Mouse (Mus musculus) forebrain, embryonic 16.5 days (tissue): Measurements from ENCODE around the gene Supt3. TPM values are rescaled to one million over a fixed set of nuclear protein-coding genes. Genes with fewer than 3 reads are reported as not detected.

Experiments
- ATAC-seq: fragments of 200-750 bp; cut with Nextera tagmentation; 2 replicates; pipeline ENCODE4 v1.8.0; 2017; ENCODE audit warnings: mild to moderate bottlenecking, moderate library complexity
- H3K27ac ChIP-seq: fragments of 300-500 bp; sonication (generic); 2 replicates; pipeline ENCODE4 v1.5.1; 2014; ENCODE audit warnings: low read length, control low read depth
- H3K27me3 ChIP-seq: fragments of 300-500 bp; sonication (generic); replicated peaks from 2 replicates; pipeline ENCODE4 v1.6.1; 2014; ENCODE audit warnings: low read length; ENCODE audit not compliant: control insufficient read depth, insufficient read depth
- H3K36me3 ChIP-seq: fragments of 300-500 bp; sonication (generic); 2 replicates; pipeline ENCODE4 v1.6.1; 2014; ENCODE audit not compliant: control insufficient read depth, insufficient read depth
- H3K4me1 ChIP-seq: fragments of 300-500 bp; sonication (generic); replicated peaks from 2 replicates; pipeline ENCODE4 v1.6.1; 2014; ENCODE audit warnings: low read length; ENCODE audit not compliant: control insufficient read depth, insufficient read depth
- H3K4me2 ChIP-seq: fragments of 300-500 bp; sonication (generic); 2 replicates; pipeline ENCODE4 v1.6.1; 2014; ENCODE audit warnings: mild to moderate bottlenecking, low read length, control low read depth
- H3K4me3 ChIP-seq: fragments of 300-500 bp; sonication (generic); replicated peaks from 2 replicates; pipeline ENCODE4 v1.5.1; 2014; ENCODE audit warnings: mild to moderate bottlenecking, low read length, control low read depth
- H3K9ac ChIP-seq: fragments of 300-500 bp; sonication (generic); replicated peaks from 2 replicates; pipeline ENCODE4 v1.6.1; 2014; ENCODE audit warnings: low read depth, low read length, control low read depth
- H3K9me3 ChIP-seq: fragments of 300-500 bp; sonication (generic); 2 replicates; pipeline ENCODE4 v1.6.1; 2016; ENCODE audit warnings: low read length; ENCODE audit not compliant: control insufficient read depth
- WGBS: fragments of 180-500 bp; shearing (Covaris S2); extraction: QIAGEN DNeasy Blood & Tissue Kit; methylation state at CpG from one replicate; pipeline ENCODE4 v1.1.7; 2014; 5-methylcytosine and 5-hydroxymethylcytosine counted together
- polyA plus RNA-seq: library from polyadenylated mRNA; unstranded; fragments of >200 nt; fragmentation: Nextera tagmentation; extraction: Ambion mirVana; gene quantifications from 2 replicates; pipeline ENCODE4 v1.2.1, GENCODE M21; 2015

Supt3 gene
- polyA plus RNA-seq, 1 experiment from 2014 or later = 20.5 TPM

GRCm38 (mm10) chr17:44738121-44738637, 38.8 kb upstream of the Supt3 start:
- 1% methylated on average over 14 of the region's 22 CpGs for WGBS
- peaks cover 48% of the 10 kb centered on the region for H3K27me3 ChIP-seq
- H3K4me2 ChIP-seq = peak overlapping the region; percentile 1; the same call in 1 of the 2 replicates
- no peak overlapping the region for H3K27ac ChIP-seq
- peaks cover 31% of the 10 kb centered on the region for H3K4me1 ChIP-seq
- no peaks in the 10 kb centered on the region for H3K36me3 ChIP-seq
- no peak overlapping the region for H3K9ac ChIP-seq
- H3K9me3 ChIP-seq = no peaks in the 10 kb centered on the region
- ATAC-seq = no peak
- no peak overlapping the region for H3K4me3 ChIP-seq

GRCm38 (mm10) chr17:44742246-44742645, 34.7 kb upstream of the Supt3 start:
- WGBS = 89% methylated on average over 9 of the region's 9 CpGs
- Histone ChIP-seq H3K9me3 (no peaks in the 10 kb centered on the region), H3K4me1 (peaks cover 7% of the 10 kb centered on the region), H3K36me3 (no peaks in the 10 kb centered on the region), H3K4me2 (no peak overlapping the region), H3K27me3 (peaks cover 27% of the 10 kb centered on the region), H3K4me3 (no peak overlapping the region), H3K27ac (no peak overlapping the region), H3K9ac (no peak overlapping the region)
- ATAC-seq = no peak

GRCm38 (mm10) chr17:44743780-44744179, 33.2 kb upstream of the Supt3 start:
- no peak for ATAC-seq

GRCm38 (mm10) chr17:44745378-44745777, 31.6 kb upstream of the Supt3 start:
- H3K27ac ChIP-seq = no peak overlapping the region
- peaks cover 8% of the 10 kb centered on the region for H3K27me3 ChIP-seq
- no peaks in the 10 kb centered on the region for H3K4me1 ChIP-seq
- no peak overlapping the region for H3K4me3 ChIP-seq
- no peaks in the 10 kb centered on the region for H3K36me3 ChIP-seq
- no peaks in the 10 kb centered on the region for H3K9me3 ChIP-seq
- no peak for ATAC-seq
- no peak overlapping the region for H3K4me2 ChIP-seq
- no peak overlapping the region for H3K9ac ChIP-seq
- WGBS = 86% methylated on average over 8 of the region's 8 CpGs

More at GRCm38 (mm10) chr17:44743780-44744179, 33.2 kb upstream of the Supt3 start:
- Histone ChIP-seq H3K27me3 (peaks cover 19% of the 10 kb centered on the region), H3K4me2 (no peak overlapping the region), H3K9ac (no peak overlapping the region), H3K36me3 (no peaks in the 10 kb centered on the region), H3K27ac (no peak overlapping the region), H3K9me3 (no peaks in the 10 kb centered on the region), H3K4me3 (no peak overlapping the region), H3K4me1 (no peaks in the 10 kb centered on the region)
- 71% methylated on average over 3 of the region's 3 CpGs for WGBS

- H3K9me3 ChIP-seq = no peaks in the 10 kb centered on the region
- ATAC-seq = no peak
- H3K27me3 ChIP-seq = no peaks in the 10 kb centered on the region
- no peaks in the 10 kb centered on the region for H3K4me1 ChIP-seq
- H3K9ac ChIP-seq = no peak overlapping the region
- no peak overlapping the region for H3K4me2 ChIP-seq
- no peaks in the 10 kb centered on the region for H3K36me3 ChIP-seq
- WGBS = 93% methylated on average over 11 of the region's 11 CpGs
- no peak overlapping the region for H3K27ac ChIP-seq
- no peak overlapping the region for H3K4me3 ChIP-seq
Observed at GRCm38 (mm10) chr17:44766318-44766717, 10.6 kb upstream of the Supt3 start.

GRCm38 (mm10) chr17:44766975-44767374, 10.0 kb upstream of the Supt3 start:
- Histone ChIP-seq H3K4me2 (no peak overlapping the region), H3K9me3 (no peaks in the 10 kb centered on the region), H3K27ac (no peak overlapping the region), H3K4me1 (no peaks in the 10 kb centered on the region), H3K27me3 (no peaks in the 10 kb centered on the region), H3K36me3 (no peaks in the 10 kb centered on the region), H3K9ac (no peak overlapping the region), H3K4me3 (no peak overlapping the region)
- WGBS = 66% methylated on average over 2 of the region's 2 CpGs
- no peak for ATAC-seq

GRCm38 (mm10) chr17:44767375-44767774, 9.6 kb upstream of the Supt3 start:
- Histone ChIP-seq H3K36me3 (no peaks in the 10 kb centered on the region), H3K9me3 (no peaks in the 10 kb centered on the region), H3K9ac (no peak overlapping the region), H3K4me3 (no peak overlapping the region), H3K4me1 (no peaks in the 10 kb centered on the region), H3K27me3 (no peaks in the 10 kb centered on the region), H3K4me2 (no peak overlapping the region), H3K27ac (no peak overlapping the region)
- ATAC-seq = no peak
- 93% methylated on average over 1 of the region's 1 CpGs for WGBS

- H3K4me2 ChIP-seq = no peak overlapping the region
- H3K27ac ChIP-seq = no peak overlapping the region
- H3K36me3 ChIP-seq = no peaks in the 10 kb centered on the region
- ATAC-seq = no peak
- 74% methylated on average over 5 of the region's 5 CpGs for WGBS
- H3K4me3 ChIP-seq = no peak overlapping the region
- no peaks in the 10 kb centered on the region for H3K9me3 ChIP-seq
- H3K4me1 ChIP-seq = no peaks in the 10 kb centered on the region
- no peak overlapping the region for H3K9ac ChIP-seq
- H3K27me3 ChIP-seq = no peaks in the 10 kb centered on the region
Observed at GRCm38 (mm10) chr17:44768522-44768921, 8.4 kb upstream of the Supt3 start.

- no peaks in the 10 kb centered on the region for H3K36me3 ChIP-seq
- no peak for ATAC-seq
- no peak overlapping the region for H3K9ac ChIP-seq
- no peak overlapping the region for H3K4me2 ChIP-seq
- WGBS = 90% methylated on average over 2 of the region's 2 CpGs
- H3K27ac ChIP-seq = no peak overlapping the region
- H3K4me3 ChIP-seq = no peak overlapping the region
- no peaks in the 10 kb centered on the region for H3K4me1 ChIP-seq
- no peaks in the 10 kb centered on the region for H3K9me3 ChIP-seq
- H3K27me3 ChIP-seq = no peaks in the 10 kb centered on the region
Observed at GRCm38 (mm10) chr17:44770871-44771270, 6.1 kb upstream of the Supt3 start.

GRCm38 (mm10) chr17:44772576-44772975, 4.4 kb upstream of the Supt3 start:
- H3K4me1 ChIP-seq = no peaks in the 10 kb centered on the region; the same call in 1 of the 2 replicates
- no peak overlapping the region for H3K4me2 ChIP-seq
- H3K9me3 ChIP-seq = no peaks in the 10 kb centered on the region
- H3K36me3 ChIP-seq = no peaks in the 10 kb centered on the region
- no peak overlapping the region for H3K27ac ChIP-seq
- no peak overlapping the region for H3K4me3 ChIP-seq
- 91% methylated on average over 2 of the region's 2 CpGs for WGBS
- H3K27me3 ChIP-seq = no peaks in the 10 kb centered on the region
- H3K9ac ChIP-seq = no peak overlapping the region
- ATAC-seq = no peak
